Comparison of ENCODE assay signal across 19 mouse cellular contexts in the genomic region with DNA sequence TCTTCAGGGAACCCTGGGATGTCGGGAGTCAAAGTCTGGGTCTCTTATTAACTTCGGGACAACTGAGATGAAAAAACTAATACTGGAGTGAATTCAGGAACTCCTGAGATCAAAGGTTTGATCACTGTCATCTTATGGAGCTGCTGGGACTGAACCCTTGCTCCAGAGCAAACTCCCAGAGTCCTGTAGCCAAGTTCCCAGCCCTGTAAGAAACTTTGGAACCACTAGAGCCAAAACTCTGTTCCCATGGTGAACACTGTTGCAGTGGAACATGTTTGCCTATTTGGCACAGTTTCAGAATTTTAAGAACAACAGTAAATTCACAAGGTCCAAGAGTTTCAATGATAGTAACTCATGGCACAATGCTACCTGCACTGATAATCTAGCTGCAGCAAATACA.
A peak's percentile ranks its signal among the peaks of the same experiment; 100 is the strongest.
DNase-seq lines count a peak whose midpoint lies in the region; ATAC-seq and TF ChIP-seq lines count a peak whose summit lies in the region.
"Had no signal": no experiment of that assay in that cellular context is flagged by ENCODE, and none has a peak within 500 bp of the region (broad histone marks: within the 10 kb centered on the region; RNA-seq: fewer than 3 reads in every experiment).

No protein-coding gene starts in this region.

- no peak overlapping the region for H3K27ac ChIP-seq in liver, adult 2 months (replicated peaks; ENCODE audit: insufficient read depth, low read depth, low read length)
- H3K27ac ChIP-seq in midbrain, embryonic 11.5 days (ENCODE audit: low read depth, low read length): no peak overlapping the region
- no peak overlapping the region for H3K27ac ChIP-seq in midbrain, postnatal 0 days (ENCODE audit: low read depth, low read length)
- H3K27ac ChIP-seq: embryonic facial prominence, embryonic 10.5 days; forebrain, embryonic 13.5 days; heart, embryonic 10.5 days; hindbrain, embryonic 12.5 days had no signal

- no peak overlapping the region for H3K9ac ChIP-seq in liver, adult 2 months (ENCODE audit: low read depth, low read length)
- no peak overlapping the region for H3K9ac ChIP-seq in midbrain, embryonic 11.5 days (ENCODE audit: low read length)
- H3K9ac ChIP-seq in midbrain, postnatal 0 days (replicated peaks; ENCODE audit: low read length, poor library complexity, severe bottlenecking): no peak overlapping the region
- H3K9ac ChIP-seq: forebrain, embryonic 13.5 days; forebrain, postnatal 0 days; hindbrain, embryonic 12.5 days had no signal

- H3K4me2 ChIP-seq in midbrain, embryonic 11.5 days: no peak overlapping the region
- H3K4me2 ChIP-seq in midbrain, postnatal 0 days (ENCODE audit: low read depth, low read length, poor library complexity, severe bottlenecking): no peak overlapping the region
- H3K4me2 ChIP-seq: forebrain, embryonic 13.5 days; hindbrain, embryonic 12.5 days had no signal

- peaks cover 3% of the 10 kb centered on the region; the same call in 1 of the 2 replicates for H3K4me1 ChIP-seq in liver, adult 2 months (ENCODE audit: control insufficient read depth, insufficient read depth, low read length)
- peaks cover 4% of the 10 kb centered on the region; the same call in 1 of the 2 replicates for H3K4me1 ChIP-seq in midbrain, embryonic 11.5 days (ENCODE audit: control insufficient read depth, insufficient read depth, low read length)
- no peaks in the 10 kb centered on the region for H3K4me1 ChIP-seq in midbrain, postnatal 0 days (ENCODE audit: insufficient read depth, low read length)
- H3K4me1 ChIP-seq: heart, embryonic 10.5 days; hindbrain, embryonic 12.5 days had no signal

- no peak for TF ChIP-seq CTCF in liver, adult 2 months (IDR thresholded peaks at IDR 0.05; ENCODE audit: low read depth, low read length)
- TF ChIP-seq CTCF in midbrain, postnatal 0 days (IDR thresholded peaks at IDR 0.05): no peak

- peak; percentile 70 for DNase-seq in heart, adult 11 months
- no peak for DNase-seq in heart, adult 18-20 months
- DNase-seq in liver, adult 2 months (ENCODE audit: extremely low read depth, low read depth, low spot score): peak; percentile 93
- no peak for DNase-seq in liver
- peak; percentile 71 for DNase-seq in midbrain, embryonic 11.5 days (ENCODE audit: low spot score, missing footprints)
- DNase-seq in midbrain, postnatal 0 days (ENCODE audit: low spot score): no peak
- DNase-seq in spleen, postnatal 4 days (ENCODE audit: low spot score in 2 of 2): no peak
- DNase-seq: adrenal gland, adult 2 months; adrenal gland, postnatal 36 days; cerebellum, adult 2 months; cerebellum, postnatal 10 days; forebrain, postnatal 0 days; gastrocnemius, postnatal 25 days; heart, postnatal 10 days; heart, postnatal 4 days had no signal

- no peaks in the 10 kb centered on the region for H3K36me3 ChIP-seq in liver, adult 2 months (ENCODE audit: control insufficient read depth, insufficient read depth, low read length)
- no peaks in the 10 kb centered on the region for H3K36me3 ChIP-seq in midbrain, embryonic 11.5 days (ENCODE audit: control insufficient read depth, insufficient read depth, low read length)
- no peaks in the 10 kb centered on the region for H3K36me3 ChIP-seq in midbrain, postnatal 0 days (ENCODE audit: insufficient read depth, low read length)
- H3K36me3 ChIP-seq: embryonic facial prominence, embryonic 10.5 days; heart, embryonic 10.5 days; hindbrain, embryonic 12.5 days had no signal

- H3K27me3 ChIP-seq in liver, adult 2 months (ENCODE audit: control insufficient read depth, insufficient read depth, low read length): no peaks in the 10 kb centered on the region
- H3K27me3 ChIP-seq in midbrain, embryonic 11.5 days (ENCODE audit: control insufficient read depth, insufficient read depth, low read length): no peaks in the 10 kb centered on the region
- no peaks in the 10 kb centered on the region for H3K27me3 ChIP-seq in midbrain, postnatal 0 days (ENCODE audit: insufficient read depth, low read length)
- H3K27me3 ChIP-seq: forebrain, embryonic 13.5 days; hindbrain, embryonic 12.5 days had no signal

- no peak overlapping the region for H3K4me3 ChIP-seq in liver, adult 2 months (ENCODE audit: insufficient read depth, low read depth, low read length)
- H3K4me3 ChIP-seq in midbrain, embryonic 11.5 days (ENCODE audit: low read depth, low read length): no peak overlapping the region
- H3K4me3 ChIP-seq in midbrain, postnatal 0 days (ENCODE audit: low read depth, low read length): no peak overlapping the region
- H3K4me3 ChIP-seq: embryonic facial prominence, embryonic 10.5 days; forebrain, embryonic 13.5 days; heart, embryonic 10.5 days; hindbrain, embryonic 12.5 days had no signal

- 32% methylated on average over 2 of the region's 2 CpGs for WGBS in liver, adult 2 months
- 84% methylated on average over 2 of the region's 2 CpGs for WGBS in midbrain, embryonic 11.5 days
- WGBS in midbrain, postnatal 0 days: 76% methylated on average over 2 of the region's 2 CpGs

- no peak for TF ChIP-seq POLR2A in liver, adult 2 months (IDR thresholded peaks at IDR 0.05; ENCODE audit: extremely low read depth, insufficient read depth, low read length)

- H3K79me2 ChIP-seq in liver, adult 2 months (ENCODE audit: control insufficient read depth, insufficient read depth, low read length): no peaks in the 10 kb centered on the region

- no peak for ATAC-seq in midbrain, embryonic 11.5 days (ENCODE audit: low FRiP score)
- no peak for ATAC-seq in midbrain, postnatal 0 days (ENCODE audit: low FRiP score)
- ATAC-seq: forebrain, embryonic 13.5 days; forebrain, postnatal 0 days had no signal

- H3K9me3 ChIP-seq in midbrain, embryonic 11.5 days (ENCODE audit: control insufficient read depth, low read length): no peaks in the 10 kb centered on the region
- no peaks in the 10 kb centered on the region for H3K9me3 ChIP-seq in midbrain, postnatal 0 days (ENCODE audit: low read length)
- H3K9me3 ChIP-seq: embryonic facial prominence, embryonic 10.5 days; forebrain, embryonic 13.5 days; heart, embryonic 10.5 days; hindbrain, embryonic 12.5 days had no signal

Comparison
In these comparisons a context has a peak if more than half of its experiments do, and no peak if none do; other contexts are left out.
1. DNase-seq: peak in heart, adult 11 months (single experiment), liver, adult 2 months (single experiment) and midbrain, embryonic 11.5 days (single experiment); none in heart, adult 18-20 months (0 of 2), liver (single experiment), midbrain, postnatal 0 days (single experiment) and spleen, postnatal 4 days (0 of 2).